Mouse (Mus musculus) right cerebral cortex, postnatal 14 days (tissue): ENCODE measurements around the gene Olfr31.

Source experiments
- DNase-seq: peaks from one replicate; pipeline ENCODE4 v3.0.0; 2022

Gene Olfr31

DNA sequence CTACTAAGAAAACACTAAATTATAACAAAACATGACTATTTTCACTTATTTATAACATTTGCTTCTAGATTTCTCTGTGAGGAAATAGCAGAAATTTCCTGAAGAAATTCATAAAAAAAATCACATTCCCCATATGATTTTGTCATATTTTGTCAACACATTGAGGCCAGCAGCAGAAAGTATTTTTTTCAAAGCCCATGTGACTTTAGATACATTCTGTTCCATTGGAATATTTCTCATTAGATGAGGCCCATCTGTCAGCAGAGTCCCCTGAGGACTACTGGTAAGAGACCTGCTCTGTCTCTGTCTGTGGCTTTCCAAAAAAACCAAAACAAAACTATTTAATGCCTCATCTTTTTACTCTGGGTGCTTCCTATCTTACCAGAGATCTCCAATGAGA lies at the start of gene Olfr31:
TSS of gene Olfr31 (plus strand) at position 301 of the 400 bp plus-strand sequence.
- no peak for DNase-seq

DNA sequence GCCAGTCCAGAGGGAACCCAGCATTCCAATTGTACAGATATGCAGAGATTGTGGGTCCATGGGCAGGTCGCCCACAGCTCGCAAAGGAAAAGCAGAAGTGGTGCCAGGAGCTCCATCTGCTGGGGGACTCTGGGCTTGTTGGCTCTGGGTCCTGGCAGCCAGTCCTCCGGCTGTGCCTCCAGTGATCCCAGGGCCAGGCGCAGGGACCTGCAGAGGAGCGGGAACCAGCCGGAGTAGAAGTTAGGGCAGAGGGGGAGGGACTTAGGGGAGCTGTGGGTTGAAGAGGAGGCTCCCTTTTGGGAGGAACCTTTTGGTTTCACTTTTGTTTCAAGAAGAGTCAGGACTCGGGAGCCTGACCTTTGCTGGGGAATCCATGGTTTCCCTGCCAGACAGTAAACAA lies 28.2 kb upstream of the Olfr31 start:
- no peak for DNase-seq

DNA sequence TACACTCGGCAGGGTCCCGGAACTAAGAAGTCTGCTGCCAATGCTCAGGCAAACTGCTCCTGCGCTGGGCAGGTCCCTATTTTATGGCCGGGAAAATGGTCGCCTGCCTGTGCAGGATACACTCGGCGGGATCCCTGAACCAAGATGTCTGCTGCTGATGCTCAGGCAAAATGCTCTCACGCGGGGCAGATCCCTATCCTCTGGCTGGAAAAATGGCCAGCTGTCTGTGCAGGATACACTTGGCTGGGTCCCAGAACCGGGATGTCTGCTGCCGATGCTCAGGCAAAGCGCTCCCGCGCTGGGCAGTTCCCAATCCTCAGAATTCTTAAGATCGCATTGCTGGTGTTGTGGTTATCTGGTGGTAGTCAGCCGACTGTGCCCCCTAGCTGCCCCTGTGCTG lies 13.7 kb upstream of the Olfr31 start:
- DNase-seq: no peak

DNA sequence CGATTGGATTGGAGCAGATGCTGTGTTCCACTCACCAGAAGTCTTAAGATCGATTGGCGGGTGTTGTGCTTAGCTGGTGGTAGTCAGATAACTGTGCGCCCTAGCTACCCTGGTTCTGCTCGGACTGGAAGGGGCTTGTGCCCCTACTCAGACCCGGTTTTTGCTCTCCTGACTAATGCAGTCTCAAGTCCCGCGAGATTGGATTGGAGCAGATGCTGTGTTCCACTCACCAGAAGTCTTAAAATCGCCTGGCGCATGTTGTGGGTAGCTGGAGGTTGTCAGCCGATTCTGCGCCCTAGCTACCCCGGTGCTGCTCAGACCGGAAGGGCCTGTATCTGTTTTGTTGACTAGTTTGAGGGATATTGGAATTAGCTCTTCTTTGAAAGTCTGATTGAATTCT lies 13.2 kb upstream of the Olfr31 start:
- no peak for DNase-seq

DNA sequence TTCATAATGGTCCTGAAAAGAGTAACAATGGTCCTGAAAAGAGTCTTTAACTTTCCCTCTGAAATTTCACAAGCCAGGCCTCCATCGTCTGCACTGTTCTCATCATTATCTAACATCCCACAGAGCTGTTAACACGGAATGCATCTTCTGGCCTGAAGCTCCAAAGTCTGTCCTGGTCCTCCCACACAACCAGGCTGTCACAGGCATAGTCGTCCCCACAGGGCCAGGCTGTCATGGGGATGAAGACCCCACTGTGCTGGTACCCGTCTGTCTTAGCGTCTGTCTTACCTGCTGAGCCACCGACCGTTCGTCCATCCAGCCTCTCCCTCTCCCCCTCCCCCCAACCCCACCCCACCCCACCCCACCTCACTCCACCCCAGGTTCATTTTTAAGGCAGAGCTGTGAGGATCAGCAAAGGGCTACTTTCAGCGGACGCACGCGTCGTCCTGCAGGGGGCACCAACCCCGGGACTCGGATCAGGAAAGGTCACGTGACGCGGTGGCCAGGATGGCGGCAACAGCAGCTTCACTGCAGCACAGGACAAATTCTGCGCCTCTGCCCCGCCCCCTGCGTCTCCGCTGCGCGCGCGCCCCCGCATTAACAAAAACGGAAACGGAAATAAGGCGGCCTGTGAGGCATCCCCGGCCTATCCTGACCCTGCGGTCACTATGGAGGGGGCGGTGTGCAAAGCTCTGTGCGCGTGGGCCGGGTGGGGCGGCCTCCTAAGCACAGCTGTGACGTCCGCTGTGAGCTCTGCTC lies 22.7 kb downstream of the Olfr31 start:
- peak; percentile 87 for DNase-seq

DNA sequence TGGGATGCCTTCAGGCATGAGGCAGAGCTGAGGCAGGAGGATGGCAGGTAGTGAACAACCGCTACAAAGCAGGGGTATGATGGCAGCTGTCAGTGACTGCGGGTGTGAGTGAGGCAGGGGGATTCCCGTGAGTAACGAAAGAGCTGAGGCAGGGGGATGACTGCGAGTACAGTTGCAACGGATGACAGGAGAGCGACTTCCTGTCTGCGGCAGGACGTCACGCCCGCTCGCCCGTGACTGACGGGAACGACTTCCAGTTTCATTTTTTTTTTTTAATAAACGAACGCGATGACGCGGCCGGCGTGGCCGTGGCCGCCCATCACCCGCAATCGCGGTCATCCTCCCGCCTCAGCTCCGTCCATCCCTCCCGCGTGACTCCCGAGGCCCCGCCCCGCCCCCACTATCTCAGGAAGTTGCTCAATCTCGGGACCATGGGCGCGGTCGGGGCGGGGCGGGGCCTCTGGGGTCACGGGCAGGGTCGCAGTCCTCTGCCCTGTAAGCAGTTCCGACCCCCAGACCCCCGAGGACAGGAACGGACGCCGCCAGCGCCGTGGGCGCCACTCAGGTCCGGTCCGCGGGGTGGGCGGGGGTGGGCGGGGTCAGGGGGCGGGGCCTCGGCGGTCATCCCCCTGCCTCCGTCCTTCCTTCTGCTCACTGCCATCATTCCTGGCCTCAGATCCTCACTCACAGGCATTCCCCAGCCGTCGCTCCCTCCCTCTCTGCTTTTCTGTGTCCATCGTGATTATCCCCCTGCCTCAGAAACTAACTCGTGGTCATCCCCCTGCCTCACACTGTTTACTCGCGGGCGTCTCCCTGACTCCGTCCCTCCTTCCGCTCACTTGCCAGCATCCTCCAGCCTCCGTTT lies 23.6 kb downstream of the Olfr31 start, which contains the start of gene Il3ra:
TSS of gene Il3ra (plus strand) at position 328 of the 865 bp plus-strand sequence.
- peak; percentile 76 for DNase-seq

DNA sequence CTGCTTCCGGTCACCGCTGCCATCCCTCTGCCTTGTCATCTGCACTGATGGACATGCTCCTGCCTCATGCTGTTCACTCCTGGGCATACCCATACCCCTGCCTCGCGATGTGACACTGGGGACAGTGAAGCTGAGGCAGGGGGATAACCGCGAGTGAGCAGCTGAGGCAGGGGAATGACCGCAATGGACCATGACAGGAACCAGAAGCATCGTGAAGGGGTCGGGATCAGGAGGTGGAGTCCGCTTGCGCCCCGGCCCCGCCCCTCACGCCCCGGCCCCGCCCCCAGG lies 24.1 kb downstream of the Olfr31 start:
- DNase-seq: peak; percentile 19

DNA sequence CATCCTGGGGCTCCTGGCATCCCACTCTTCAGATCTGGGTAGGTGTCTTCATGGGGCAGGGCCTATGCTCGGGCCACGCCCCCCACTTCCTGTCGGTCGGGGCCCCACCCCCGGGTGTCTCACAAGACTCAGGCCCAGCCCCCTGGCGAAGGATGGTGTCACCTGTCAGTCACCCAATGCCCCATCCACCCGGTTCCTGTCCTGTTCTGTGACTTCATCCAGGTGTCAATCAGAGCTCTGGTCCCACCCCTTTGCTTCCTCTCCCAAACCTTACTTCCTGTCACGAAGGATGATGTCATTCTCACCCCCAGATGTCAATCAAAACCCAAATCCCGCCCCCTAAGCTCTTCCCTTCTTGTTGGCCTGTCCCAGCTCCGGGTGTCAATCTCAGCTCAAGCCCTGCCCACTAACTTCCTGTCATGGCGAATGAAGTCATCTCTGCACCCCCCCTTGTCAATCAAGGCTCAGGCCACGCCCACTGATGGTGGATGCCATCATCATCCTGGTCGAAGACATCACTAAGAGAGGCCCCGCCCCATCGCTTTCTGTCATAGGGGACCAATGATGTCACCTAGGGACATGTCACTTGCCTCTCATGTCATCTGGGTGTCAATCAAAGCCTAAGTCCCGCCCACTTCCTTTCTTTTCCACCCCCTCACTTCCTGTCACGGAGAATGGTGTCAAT lies 24.7 kb downstream of the Olfr31 start:
- peak; percentile 52 for DNase-seq

DNA sequence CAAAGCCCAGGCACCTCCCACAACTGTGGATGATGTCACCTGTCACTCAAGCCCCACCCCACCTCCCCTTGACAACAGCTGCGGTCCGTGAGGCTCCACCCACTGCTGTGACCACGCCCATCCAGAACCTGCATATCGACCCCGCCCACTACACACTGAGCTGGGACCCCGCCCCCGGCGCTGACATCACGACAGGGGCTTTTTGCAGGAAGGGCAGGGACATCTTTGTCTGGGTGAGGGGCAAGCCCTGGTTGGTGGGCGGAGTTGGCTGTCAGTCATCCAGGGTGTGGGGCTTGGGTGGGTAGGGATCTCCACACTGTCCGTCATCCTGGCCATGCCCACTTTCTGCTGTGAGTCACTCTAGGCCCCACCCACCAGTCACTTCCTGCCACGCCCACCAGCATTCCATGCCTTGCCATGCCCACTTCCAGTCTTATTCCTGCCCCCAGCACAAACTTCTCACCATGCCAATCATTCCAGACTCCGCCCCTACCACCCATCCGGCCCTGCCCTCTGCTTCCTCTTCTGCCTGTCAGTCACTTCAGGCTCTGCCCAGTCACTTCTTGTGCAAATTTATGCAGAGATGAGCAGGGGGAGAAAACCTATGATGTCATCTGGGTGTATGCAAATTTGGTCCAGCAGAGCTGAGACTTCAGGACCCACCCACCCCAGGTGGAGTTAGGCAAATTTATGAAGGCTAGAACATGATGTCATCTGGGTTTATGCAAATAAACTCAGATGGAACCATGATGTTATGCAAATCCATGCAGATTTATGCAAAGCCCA lies 25.4 kb downstream of the Olfr31 start:
- peak; percentile 60 for DNase-seq

DNA sequence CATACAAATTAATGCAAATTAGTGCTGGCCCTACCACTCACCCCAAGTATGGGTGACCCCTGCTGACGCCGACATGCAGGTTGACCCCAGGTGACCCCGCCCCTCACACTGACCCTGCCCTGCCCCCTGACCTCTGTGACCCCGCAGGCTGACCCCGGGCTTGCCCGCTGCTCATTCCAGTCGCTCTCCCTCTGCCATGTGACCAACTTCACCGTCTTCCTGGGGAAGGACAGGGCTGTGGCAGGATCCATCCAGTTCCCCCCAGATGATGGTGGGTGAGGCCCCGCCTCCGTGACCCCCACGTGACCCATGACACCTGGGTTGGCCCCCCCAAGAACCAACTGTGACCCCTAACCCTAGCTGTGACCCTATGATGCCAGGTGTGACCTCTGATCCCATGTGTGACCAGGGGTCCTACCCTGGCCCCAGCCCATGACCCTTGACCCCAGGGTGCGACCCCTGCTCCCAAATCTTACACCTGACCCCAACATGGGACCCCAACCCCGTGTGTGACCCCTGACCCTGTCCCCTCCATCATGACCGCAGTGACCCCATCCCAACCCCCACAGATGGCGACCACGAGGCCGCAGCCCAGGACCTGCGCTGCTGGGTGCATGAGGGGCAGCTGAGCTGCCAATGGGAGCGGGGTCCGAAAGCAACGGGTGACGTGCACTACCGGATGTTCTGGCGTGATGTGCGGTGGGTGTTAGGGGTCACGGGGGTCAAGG lies 26.2 kb downstream of the Olfr31 start:
- DNase-seq: peak; percentile 52

DNA sequence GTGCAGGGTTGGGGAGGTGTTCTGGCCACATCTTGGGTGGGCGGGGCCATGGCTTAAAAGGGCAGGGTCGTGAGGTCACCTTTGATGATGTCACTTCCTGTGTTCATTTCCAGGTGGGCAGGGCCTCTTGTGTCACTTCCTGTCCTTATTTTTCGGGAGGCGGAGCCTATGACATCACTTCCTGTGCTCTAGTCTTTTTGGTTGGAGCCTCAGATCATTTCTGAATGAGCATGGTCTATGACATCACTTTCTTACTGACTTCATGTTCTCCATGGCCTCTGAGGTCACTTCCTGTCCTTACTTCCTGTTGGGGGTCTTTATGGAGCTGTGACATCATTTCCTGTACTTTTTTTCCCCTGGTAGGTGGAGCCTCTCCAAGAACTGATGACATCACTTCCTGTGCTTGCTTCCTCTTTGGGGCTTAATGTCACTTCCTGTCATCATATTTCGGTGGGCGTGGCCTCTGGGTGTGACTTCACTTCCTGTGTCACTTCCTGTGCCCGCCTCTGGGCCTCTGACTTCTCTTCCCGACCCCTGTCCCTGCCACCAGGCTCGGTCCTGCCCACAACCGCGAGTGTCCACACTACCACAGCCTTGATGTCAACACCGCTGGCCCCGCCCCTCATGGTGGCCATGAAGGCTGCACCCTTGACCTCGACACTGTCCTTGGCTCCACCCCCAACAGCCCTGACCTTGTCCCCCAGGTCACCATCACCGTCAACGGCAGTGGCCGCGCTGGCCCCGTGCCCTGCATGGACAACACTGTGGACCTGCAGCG lies 27.0 kb downstream of the Olfr31 start:
- DNase-seq: peak; percentile 19

DNA sequence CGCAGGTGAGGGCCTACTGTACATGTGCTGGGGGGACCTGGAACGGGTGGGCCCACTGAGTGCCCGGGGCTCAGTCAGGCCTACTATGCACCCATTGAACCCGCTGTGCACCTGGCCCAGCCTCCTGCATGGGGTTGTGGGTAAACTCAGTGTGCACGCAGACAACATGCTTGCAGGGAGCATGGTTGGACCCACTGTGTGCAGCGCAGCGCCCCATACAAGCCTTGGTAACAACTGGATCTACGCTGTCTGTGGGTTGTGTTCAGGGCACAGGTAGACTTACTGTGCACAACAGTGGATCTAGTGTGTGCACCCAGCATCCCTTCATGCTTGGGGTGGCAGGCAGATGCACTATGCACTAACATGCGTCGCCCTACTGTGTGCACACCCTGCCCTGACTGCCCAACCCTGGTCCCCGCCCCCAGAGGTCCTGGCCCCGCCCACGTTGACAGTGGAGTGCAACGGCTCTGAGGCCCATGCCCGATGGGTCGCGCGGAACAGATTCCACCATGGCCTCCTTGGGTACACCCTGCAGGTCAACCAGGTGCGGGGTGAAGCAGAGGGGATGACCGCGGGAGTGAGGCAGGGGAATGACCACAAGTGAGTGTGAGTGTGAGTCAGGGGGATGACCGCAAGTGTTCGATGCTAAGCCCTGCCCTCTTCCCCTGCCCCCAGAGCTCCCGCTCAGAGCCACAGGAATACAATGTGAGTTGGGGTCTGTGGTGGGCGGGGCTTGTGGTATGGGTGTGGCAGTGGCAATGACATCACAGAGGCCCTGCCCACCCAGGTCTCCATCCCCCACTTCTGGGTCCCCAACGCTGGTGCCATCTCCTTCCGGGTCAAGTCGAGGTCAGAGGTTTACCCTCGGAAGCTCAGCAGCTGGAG lies 27.9 kb downstream of the Olfr31 start:
- DNase-seq: peak; percentile 14

DNA sequence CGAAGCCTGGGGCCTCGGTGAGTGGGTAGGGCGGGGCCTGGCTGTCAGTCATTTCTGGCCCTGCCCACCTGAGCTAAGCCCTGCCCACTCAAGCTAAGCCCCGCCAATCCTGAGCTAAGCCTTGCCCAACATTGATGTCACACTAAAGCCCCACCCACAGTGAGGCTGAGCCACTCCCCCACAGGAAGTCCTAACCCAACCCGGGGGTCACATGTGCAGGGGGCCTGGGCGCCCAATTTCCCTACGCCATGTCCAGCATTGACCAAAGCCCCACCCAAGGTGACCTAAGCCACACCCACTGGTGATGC lies 28.5 kb downstream of the Olfr31 start:
- DNase-seq: no peak

DNA sequence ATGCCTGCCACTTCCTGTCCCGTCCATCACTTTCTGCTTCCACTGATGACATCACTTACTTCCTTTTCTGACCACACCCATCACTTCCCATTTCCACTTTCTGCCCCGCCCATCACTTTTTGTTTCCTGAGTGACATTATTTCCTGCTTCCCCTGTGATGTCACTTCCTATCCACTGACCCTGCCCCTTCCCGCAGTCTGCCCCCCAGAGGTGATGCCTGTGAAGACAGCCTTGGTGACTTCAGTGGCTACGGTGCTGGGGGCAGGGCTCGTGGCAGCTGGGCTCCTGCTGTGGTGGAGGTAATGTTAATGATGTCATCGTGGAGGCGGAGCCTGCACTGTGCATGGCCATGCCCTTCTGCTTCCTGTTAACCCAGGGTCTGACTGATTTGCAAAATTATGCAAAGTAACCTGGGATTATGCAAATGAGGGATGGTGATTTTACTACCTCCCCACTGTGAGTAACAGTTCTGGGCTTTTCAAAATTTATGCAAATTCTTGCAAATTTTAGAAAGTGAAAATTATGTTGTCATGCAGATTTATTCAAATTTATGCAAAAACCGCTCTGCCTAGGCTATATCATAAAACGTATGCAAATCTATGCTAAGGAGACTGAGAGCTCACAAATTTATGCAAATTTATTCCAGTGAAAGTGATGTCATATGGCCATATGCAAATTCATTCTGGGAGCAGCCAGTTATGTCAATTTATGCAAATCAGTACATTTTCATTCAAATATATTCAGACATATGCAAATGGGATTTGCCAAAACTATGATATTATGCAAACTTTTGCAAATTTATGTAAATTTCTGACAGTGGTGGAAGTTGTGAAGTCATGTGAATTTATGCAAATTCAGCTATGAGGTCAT lies 29.3 kb downstream of the Olfr31 start:
- DNase-seq: peak; percentile 23

DNA sequence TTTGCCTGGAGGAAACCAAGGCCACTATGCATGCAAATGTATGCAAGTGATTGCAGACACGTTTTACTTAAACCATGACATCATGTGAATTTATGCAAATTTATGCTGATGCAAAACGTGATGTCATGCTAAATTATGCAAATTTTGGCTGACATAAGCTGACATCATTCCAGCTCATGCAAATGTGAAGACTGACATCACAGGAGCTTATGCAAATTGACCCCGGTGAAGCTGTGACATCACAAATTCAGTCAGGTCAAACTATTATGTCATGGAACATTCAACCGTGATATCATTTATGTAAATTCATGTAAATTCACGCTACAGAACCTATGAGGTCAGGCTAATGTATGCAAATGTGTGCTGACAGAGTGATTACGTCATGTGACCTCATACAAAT lies 30.0 kb downstream of the Olfr31 start:
- no peak for DNase-seq

DNA sequence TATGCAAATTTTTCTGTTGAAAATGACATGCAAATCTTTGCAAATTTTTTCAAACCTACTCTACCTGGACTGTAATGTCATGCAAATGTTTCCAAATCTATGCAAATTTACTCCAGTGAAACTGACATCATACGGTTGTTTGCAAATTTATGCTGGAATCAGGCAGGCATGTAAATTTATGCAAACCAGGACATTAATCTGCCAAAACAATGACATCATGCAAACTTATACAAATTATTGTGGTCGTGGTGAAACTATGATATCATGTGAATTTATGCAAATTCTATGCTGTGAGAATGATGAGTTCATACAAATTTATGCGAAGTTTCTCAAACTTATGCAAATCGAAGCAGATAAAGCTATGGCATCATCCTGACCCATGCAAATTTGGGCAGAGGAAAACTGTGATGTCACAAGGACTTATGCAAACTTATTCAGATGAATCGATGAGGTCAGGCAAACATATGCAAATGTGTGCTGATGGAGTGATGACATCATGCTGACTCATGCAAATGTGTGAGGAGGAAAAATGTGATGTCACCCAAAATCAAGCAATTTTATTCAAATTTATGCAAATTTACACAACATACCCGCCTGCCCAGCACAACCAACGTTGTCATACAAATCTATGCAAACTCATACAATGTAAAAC lies 30.6 kb downstream of the Olfr31 start:
- DNase-seq: no peak

DNA sequence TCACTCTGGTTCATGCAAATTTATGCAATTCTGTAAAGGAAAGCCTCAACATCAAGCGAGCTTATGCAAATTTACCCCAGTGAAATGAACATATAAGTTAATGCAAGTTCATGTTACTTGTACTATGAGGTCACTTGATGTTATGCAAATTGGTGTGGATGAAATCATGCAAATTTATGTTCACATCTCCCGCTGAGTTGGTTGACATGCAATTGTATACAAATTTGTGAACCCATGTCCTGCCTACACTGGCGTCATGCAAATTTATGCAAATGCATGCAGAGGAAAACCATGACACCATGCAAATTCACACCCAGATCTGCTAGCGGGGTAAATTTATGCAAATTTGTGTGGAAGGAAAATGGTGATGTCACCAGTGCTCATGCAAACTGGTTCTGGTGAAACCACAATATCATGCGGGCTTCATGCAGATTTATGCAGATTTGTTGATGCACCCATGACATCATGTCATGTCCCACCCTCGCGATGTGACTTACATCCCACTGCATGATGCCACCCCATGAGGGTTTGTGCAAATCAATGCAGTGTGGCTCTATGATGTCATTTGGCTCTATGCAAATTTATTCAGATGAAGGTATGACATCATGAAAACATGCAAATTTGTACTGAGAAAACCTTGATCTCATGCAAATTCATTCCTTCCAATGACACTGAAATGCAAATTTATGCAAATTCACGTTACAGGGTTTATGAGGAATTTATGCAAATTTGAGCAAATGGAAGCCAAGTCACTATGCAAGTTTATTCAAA lies 31.3 kb downstream of the Olfr31 start:
- DNase-seq: no peak
